Mouse (Mus musculus): ENCODE results near the gene Vhl. TPM values are rescaled to one million over a fixed set of nuclear protein-coding genes. Genes with fewer than 3 reads are reported as not detected.

The Vhl gene
- polyA plus RNA-seq, 1 experiment, result not detected

DNA sequence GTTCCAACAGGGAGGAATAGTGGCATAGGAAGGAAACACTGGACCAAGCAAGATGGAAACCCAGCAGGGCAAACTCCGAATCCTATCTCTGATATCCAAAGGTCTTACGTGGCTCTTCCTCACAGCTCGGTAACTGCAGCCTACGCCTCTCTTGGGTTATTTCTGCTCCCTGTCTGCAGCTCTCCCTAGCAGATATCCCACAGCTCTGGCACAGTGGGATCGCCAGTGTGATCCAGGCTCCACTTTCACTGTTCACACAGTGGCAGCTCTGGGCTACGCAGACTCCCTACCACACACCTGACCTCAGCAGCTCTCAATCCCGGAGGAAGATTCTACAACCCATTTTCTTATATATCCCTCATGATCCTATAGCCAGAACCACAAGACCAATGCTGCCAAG lies 9.6 kb upstream of the Vhl start:
- peak overlapping the region; percentile 42; the same call in 1 of the 2 replicates for H3K27ac ChIP-seq (ENCODE audit: insufficient read depth, low read depth, low read length)
- no peak overlapping the region for H3K4me3 ChIP-seq (ENCODE audit: insufficient read depth, low read depth, low read length)
- no peak for TF ChIP-seq CTCF (IDR thresholded peaks at IDR 0.05; ENCODE audit: insufficient read depth, low read depth, low read length)
- H3K4me1 ChIP-seq (ENCODE audit: control insufficient read depth, insufficient read depth, low read length), result peaks cover 15% of the 10 kb centered on the region
- 75% methylated on average over 7 of the region's 7 CpGs for WGBS

DNA sequence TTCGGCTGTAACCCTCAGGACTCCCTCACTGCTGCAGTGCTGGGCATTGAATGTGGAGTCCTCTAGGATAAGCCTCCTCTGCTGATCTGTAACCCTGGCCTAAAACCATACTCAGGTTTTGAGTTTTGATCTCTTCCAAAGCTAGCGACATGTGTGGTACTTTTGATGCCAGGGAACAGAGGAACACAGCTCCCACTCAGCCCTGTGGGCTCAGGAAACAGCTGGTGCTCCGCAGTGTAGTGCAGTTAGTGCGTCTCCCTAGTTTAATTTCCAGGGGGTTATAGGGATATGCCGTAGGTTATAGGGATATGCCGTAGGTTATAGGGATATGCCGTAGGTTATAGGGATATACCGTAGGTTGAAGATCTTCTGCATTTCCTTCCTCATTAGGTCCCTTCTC lies 8.8 kb upstream of the Vhl start:
- Histone ChIP-seq H3K4me3 (ENCODE audit: insufficient read depth, low read depth, low read length) (no peak overlapping the region), H3K4me1 (ENCODE audit: control insufficient read depth, insufficient read depth, low read length) (peaks cover 14% of the 10 kb centered on the region), H3K27ac (ENCODE audit: insufficient read depth, low read depth, low read length) (0 out of 2 replicates have a peak overlapping the region, but pooled peaks have one; percentile 10)
- WGBS, result 86% methylated on average over 8 of the region's 8 CpGs
- no peak for TF ChIP-seq CTCF (IDR thresholded peaks at IDR 0.05; ENCODE audit: insufficient read depth, low read depth, low read length)
- TF ChIP-seq POLR2A (IDR thresholded peaks at IDR 0.05; ENCODE audit: insufficient read depth, low read depth, low read length), result no peak

DNA sequence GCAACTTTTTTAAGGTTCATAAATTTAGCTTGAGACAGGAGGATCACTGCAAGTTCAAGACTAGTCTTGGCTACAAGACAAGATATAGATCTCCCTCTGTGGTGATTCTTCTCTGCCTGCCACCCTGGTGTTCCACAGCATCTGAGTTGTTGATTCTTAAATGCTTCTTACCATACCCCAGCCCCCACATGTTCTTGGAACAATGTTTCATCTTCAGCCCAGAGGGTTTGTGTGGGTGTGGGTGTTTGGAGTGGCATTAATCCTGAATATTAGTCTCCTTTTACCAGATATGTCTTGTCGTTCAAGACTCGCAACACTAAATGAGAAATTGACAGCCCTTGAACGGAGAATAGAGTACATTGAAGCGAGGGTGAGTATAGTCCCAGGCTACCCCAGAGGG lies 8.3 kb upstream of the Vhl start:
- TF ChIP-seq CTCF (IDR thresholded peaks at IDR 0.05; ENCODE audit: insufficient read depth, low read depth, low read length) (no peak), POLR2A (IDR thresholded peaks at IDR 0.05; ENCODE audit: insufficient read depth, low read depth, low read length) (no peak)
- Histone ChIP-seq H3K4me1 (ENCODE audit: control insufficient read depth, insufficient read depth, low read length) (peaks cover 12% of the 10 kb centered on the region), H3K4me3 (ENCODE audit: insufficient read depth, low read depth, low read length) (no peak overlapping the region), H3K27ac (ENCODE audit: insufficient read depth, low read depth, low read length) (no peak overlapping the region)
- 77% methylated on average over 4 of the region's 4 CpGs for WGBS

DNA sequence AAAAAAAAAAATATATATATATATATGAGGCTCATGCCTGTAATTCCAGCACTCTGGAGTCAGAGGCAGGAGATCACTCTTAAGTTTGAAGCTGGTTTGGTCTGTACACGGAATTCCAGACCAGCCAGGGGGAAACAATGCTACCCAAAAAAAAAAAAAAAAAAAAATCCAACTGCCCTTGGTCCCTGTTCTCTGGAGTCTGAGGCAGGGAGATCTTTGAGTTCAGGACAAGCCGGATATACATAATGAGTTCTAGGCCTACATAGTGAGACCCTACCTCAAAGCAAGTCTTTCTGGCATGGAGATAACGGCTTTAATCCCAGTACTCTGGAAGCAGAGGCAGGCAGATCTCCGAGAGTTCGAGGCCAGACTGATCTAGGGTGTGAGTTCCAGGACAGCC lies 373 bp upstream of the Vhl start:
- TF ChIP-seq POLR2A (IDR thresholded peaks at IDR 0.05; ENCODE audit: insufficient read depth, low read depth, low read length), result no peak
- TF ChIP-seq CTCF (IDR thresholded peaks at IDR 0.05; ENCODE audit: insufficient read depth, low read depth, low read length), result no peak
- 54% methylated on average over 5 of the region's 5 CpGs for WGBS
- Histone ChIP-seq H3K4me3 (ENCODE audit: insufficient read depth, low read depth, low read length) (peak overlapping the region; percentile 66), H3K27ac (ENCODE audit: insufficient read depth, low read depth, low read length) (0 out of 2 replicates have a peak overlapping the region, but pooled peaks have one; percentile 34), H3K4me1 (ENCODE audit: control insufficient read depth, insufficient read depth, low read length) (0 out of 2 replicates have a peak, but pooled peaks cover 3% of the 10 kb centered on the region)

DNA sequence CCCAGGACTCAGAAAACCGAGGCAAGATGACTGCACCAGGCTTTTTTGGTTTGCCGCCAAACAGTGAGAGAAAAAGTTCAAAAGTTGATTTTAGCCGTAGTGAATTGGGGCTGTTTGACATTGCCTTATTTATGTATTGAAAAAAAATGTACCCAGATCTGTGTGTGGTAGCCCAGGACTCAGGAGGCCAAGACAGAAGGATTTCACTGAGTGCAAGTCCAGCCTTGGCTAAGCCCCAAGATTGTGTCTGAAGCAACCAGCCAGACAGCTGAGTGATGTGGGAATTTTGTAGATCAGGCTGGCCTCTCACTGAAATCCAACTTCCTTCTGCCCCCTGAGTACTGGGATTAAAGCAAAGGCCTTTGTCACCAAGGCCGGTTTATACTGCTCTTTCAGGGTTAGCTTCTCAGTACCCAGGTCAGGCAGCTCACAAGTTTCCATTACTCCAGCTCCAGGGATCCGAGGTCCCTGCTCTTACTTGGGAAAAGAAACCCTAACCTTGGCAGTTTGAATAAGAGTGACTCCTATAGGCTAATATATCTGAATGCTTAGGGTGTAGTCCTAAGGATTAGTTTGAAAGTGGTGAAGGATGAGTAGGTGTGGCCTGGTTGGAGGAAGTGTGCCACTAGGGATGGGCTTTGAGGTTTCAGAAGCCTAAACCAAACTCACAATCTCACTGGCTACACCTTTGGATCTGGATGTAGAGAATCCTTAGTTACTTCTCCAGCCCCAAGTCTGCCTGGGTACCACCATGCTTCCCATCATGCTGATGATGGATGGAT lies 1.4 kb downstream of the Vhl start:
- H3K4me1 ChIP-seq (ENCODE audit: control insufficient read depth, insufficient read depth, low read length), result 0 out of 2 replicates have a peak, but pooled peaks cover 3% of the 10 kb centered on the region
- 22% methylated on average over 5 of the region's 5 CpGs for WGBS
- H3K4me3 ChIP-seq (ENCODE audit: insufficient read depth, low read depth, low read length), result peak overlapping the region; percentile 66; the same call in 1 of the 2 replicates
- no peak overlapping the region for H3K27ac ChIP-seq (ENCODE audit: insufficient read depth, low read depth, low read length)
- TF ChIP-seq POLR2A (IDR thresholded peaks at IDR 0.05; ENCODE audit: insufficient read depth, low read depth, low read length), result no peak
- TF ChIP-seq CTCF (IDR thresholded peaks at IDR 0.05; ENCODE audit: insufficient read depth, low read depth, low read length), result no peak

DNA sequence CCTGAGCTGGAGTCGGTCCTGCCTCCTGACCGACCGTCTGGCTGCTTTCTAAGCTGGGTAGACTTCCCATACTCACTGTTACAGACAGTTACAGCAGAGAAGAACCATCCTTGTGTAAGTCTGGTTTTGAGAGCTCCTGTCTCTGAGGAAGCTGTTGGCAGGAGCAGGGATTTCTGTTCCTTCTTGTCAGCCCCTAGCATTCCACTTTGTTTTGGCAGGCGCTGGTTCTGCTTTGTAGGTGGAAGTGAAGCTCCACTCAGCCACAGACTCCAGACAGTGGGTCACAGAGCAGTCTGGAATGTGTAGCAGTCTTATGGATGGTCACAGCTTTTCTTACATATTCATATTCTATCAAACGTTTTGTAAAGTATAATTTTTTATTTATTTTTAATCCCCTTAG lies 6.6 kb downstream of the Vhl start:
- no peak overlapping the region for H3K27ac ChIP-seq (ENCODE audit: insufficient read depth, low read depth, low read length)
- 0 out of 2 replicates have a peak, but pooled peaks cover 3% of the 10 kb centered on the region for H3K4me1 ChIP-seq (ENCODE audit: control insufficient read depth, insufficient read depth, low read length)
- WGBS, result 78% methylated on average over 5 of the region's 5 CpGs
- no peak for TF ChIP-seq POLR2A (IDR thresholded peaks at IDR 0.05; ENCODE audit: insufficient read depth, low read depth, low read length)
- no peak for TF ChIP-seq CTCF (IDR thresholded peaks at IDR 0.05; ENCODE audit: insufficient read depth, low read depth, low read length)
- no peak overlapping the region for H3K4me3 ChIP-seq (ENCODE audit: insufficient read depth, low read depth, low read length)

DNA sequence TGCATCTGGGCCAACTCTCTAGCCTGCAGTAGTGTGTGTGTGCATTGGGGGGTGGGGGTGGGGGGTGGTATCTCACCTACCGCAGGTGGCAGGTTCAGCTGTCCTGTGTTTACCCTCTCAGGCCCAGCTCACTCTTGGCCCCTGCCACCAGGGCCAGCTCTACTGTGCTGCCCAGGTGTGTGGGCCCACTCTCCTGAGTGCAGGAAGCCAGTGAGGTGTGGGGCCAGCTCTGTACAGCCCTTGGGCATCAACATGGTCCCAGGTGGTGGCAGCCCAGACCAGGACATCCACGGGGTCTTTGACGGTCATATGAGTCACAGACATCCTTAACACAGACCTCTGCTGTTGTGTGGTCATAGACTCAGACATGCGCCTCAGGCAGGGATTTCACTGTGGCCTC lies 9.1 kb downstream of the Vhl start:
- 90% methylated on average over 4 of the region's 4 CpGs for WGBS
- no peak overlapping the region for H3K27ac ChIP-seq (ENCODE audit: insufficient read depth, low read depth, low read length)
- H3K4me1 ChIP-seq (ENCODE audit: control insufficient read depth, insufficient read depth, low read length), result 0 out of 2 replicates have a peak, but pooled peaks cover under 1% of the 10 kb centered on the region
- no peak overlapping the region for H3K4me3 ChIP-seq (ENCODE audit: insufficient read depth, low read depth, low read length)
- TF ChIP-seq CTCF (IDR thresholded peaks at IDR 0.05; ENCODE audit: insufficient read depth, low read depth, low read length), result no peak
- no peak for TF ChIP-seq POLR2A (IDR thresholded peaks at IDR 0.05; ENCODE audit: insufficient read depth, low read depth, low read length)

DNA sequence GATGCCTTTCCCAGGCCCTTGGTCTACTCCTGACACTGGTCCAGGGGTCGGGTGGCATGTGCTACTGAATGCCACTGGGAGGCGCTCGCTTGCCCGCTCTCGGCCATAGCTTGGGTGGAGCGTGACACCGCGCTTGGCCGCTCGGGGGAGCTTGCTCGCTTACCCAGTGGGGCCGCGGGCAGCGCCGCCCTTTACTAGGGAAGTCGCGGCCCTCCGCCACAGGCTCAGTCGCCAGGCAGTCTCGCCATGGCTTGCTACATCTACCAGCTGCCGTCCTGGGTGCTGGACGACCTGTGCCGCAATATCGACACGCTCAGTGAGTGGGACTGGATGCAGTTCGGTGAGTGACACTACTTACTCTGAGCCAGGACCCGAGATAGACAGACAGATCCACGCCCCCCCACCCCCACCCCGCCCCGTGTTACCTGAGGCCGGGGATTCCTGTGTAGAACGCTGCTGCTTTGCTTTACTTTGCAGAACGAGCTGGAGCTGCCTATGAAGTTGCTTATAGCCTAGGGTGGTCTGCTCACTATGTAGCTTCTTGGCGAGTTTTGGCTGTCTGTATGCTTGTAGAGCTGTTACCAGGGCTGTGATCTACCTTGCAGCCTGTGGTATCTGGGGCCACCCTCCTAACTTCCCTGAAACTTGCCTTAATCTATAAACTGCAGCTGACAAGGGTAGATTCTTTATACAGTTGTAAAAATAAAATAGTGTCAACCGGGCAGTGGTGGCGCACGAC lies 14.7 kb downstream of the Vhl start, which contains the start of gene Irak2:
Irak2 (plus strand) TSS at position 166 of the 739 bp plus-strand sequence.
- no peak within 1 kb of the TSS for H3K27ac ChIP-seq (ENCODE audit: insufficient read depth, low read depth, low read length)
- whole genome bisulfite sequencing, result 7% methylated on average over 37 of the region's 37 CpGs

DNA sequence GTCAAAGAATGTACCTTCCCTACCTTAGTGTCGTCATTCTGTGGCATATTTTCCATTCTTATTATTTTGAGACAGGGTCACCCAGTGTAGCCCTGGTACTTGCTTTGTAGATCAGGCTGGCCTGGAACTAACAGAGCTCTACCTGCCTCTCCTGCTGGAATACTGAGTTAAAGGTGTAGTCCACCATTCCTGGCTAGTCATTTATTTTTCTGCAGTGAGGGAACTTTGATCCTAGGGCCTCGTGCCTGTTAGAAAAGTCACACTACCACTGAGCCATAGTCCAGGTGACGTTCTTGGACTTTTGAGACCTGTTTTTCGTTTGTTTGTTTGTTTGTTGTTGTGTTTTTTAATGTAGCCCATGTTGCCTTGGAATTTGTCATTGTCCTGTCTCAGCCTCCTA lies 15.4 kb downstream of the Vhl start:
- 82% methylated on average over 4 of the region's 4 CpGs for WGBS
- no peaks in the 10 kb centered on the region; the same call in 1 of the 2 replicates for H3K4me1 ChIP-seq (ENCODE audit: control insufficient read depth, insufficient read depth, low read length)
- H3K4me3 ChIP-seq (ENCODE audit: insufficient read depth, low read depth, low read length), result no peak overlapping the region
- TF ChIP-seq POLR2A (IDR thresholded peaks at IDR 0.05; ENCODE audit: insufficient read depth, low read depth, low read length) (no peak), CTCF (IDR thresholded peaks at IDR 0.05; ENCODE audit: insufficient read depth, low read depth, low read length) (no peak)
- no peak overlapping the region for H3K27ac ChIP-seq (ENCODE audit: insufficient read depth, low read depth, low read length)

More for the DNA sequence above, 14.7 kb downstream of the Vhl start, which contains the start of gene Irak2:
- H3K4me1 ChIP-seq (ENCODE audit: control insufficient read depth, insufficient read depth, low read length), result no peaks in the 10 kb centered on the region
- H3K4me3 ChIP-seq (ENCODE audit: insufficient read depth, low read depth, low read length), result peak within 1 kb of the TSS; percentile 72
- TF ChIP-seq POLR2A (IDR thresholded peaks at IDR 0.05; ENCODE audit: insufficient read depth, low read depth, low read length) (no peak), CTCF (IDR thresholded peaks at IDR 0.05; ENCODE audit: insufficient read depth, low read depth, low read length) (peak; percentile 99)

Data from olfactory bulb, adult 2 months (tissue).